Mouse (Mus musculus): ENCODE data around the gene Tppp3.

The Tppp3 gene

GRCm38 (mm10) chr8:105433021-105433420, 38.3 kb downstream of the Tppp3 start:
- DNase-seq (ENCODE audit: low read depth), result no peak

DNA sequence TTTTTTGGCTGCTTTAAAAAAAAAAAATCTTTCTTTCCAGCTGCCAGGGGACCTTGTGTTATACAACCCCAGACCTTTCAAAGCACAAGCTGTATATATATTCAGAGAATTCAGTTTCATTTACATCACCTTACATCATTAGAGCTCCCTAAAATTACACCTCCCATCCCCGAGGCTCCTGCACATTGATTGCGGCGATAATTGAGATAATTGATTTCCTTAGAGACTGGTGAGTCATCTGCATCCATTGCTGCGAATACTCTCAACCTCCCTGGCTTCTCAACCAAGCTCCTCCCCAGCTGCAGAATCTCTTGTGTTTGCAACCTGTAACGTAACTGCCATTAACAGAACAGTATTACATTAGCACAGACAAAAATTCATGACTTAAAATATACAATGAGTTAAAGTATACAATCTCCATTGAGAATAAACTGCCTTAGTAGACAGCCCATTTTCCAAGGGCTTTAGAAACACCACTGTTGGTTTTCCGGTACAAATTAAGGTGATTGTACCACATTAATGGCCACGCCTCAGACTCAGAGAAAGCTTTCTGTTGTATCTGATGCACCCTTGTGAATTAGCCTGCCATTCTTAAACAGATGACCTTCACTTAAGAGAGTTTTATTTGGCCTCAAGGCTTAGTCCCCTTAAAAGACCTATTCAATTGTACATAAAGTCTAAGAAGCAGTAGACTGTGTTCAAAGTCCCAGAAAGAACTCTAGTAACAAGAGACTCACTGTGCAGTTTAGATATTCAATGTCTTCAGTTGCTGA, 39.4 kb downstream of the Tppp3 start:
- no peak for DNase-seq (ENCODE audit: low read depth)

DNA sequence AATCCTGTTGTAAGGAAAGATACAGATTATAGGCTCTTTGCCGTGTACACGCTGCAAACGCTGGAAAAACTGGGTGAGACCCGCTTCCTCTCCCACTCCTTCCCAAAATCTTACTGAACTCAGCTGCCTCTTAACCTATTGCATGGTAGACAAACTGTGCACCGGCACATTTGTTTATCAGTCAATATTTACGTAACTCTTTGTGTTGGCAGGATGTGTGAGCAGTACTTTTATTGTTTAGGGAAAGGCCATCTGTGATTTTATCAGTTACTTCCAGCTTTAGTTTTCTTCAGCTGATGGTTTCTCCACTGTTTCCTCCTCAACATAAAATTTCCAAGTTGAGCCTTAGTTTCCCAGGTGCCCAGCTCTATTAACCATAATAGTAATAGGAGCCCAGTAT, 44.4 kb downstream of the Tppp3 start:
- no peak for DNase-seq (ENCODE audit: low read depth)

DNA sequence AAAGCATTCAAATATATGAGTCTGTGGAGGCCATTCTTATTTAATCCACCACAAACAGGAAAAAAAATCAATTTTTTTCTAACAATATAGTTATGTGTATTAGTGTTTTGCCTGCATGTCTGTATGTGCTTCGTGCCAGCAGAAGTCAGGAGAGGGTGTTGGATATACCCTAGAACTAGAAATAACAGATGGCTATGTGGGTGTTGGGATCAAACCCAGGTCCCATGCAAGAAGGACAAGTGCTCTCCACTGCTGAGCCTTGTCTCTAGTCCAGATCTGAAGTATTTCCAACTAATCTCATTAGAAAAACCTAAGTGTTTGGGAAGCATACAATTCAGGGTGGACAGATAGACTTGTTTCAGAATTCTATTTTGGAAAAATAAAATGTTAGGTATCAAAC, 49.3 kb downstream of the Tppp3 start:
- no peak for DNase-seq (ENCODE audit: low read depth)

DNA sequence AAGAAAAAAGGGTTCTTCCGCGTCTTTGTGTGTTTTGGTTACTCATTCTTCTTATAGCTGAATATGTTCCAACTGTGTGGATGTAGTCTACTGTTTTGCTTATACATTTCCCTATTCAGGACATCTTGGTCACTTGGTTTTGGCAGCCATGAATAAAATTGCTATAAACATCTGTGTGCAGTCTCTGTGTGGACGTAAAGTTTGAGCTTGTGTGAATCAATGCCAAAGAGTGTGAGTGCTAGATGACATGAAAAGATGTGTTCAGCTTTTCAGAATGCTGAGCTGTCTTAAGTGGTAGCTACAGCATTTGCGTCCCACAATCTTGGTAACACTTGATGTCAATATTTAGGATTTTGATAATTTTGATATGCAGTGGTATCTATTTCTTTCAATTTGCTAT, 51.5 kb downstream of the Tppp3 start:
- DNase-seq (ENCODE audit: low read depth), result no peak

GRCm38 (mm10) chr8:105418992-105419391, 52.3 kb downstream of the Tppp3 start:
- no peak for DNase-seq (ENCODE audit: low read depth)
